Mouse (Mus musculus) c-Kit-positive CD71-negative TER-119-negative erythroid progenitor cells, embryonic 14.5 days (primary cell): Measurements from ENCODE around the gene Cisd3.
"Not testable (repeated sequence)": the region's sequence is repeated elsewhere in the genome, so short reads cannot be mapped to it uniquely, and the experiment has no call there.

Experiments used
- DNase-seq: peaks from one replicate; pipeline ENCODE4 v3.0.0-alpha.2; 2013; ENCODE audit warnings: low read depth

Cisd3 gene

GRCm38 (mm10) chr11:97711200-97711900 is 25.7 kb downstream of the Cisd3 start:
- DNase-seq, result no peak

DNA sequence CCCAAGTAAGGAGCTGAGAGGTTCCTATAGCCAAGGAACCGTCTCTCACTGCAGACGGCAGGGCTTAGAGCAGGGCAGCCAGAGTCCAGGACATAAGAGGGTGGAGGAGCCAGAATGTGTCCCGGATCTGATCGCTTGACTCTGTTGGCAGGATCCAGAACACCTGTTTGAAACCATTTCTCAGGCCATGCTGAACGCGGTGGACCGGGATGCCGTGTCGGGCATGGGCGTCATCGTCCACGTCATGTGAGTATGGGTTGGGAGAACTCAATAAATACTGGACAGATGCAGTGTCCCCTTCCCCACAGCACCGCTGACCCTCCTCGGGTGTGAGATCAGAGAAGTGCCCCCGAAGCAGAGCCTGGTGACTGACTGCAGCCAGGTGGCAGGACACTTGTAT is 26.7 kb downstream of the Cisd3 start:
- no peak for DNase-seq

DNA sequence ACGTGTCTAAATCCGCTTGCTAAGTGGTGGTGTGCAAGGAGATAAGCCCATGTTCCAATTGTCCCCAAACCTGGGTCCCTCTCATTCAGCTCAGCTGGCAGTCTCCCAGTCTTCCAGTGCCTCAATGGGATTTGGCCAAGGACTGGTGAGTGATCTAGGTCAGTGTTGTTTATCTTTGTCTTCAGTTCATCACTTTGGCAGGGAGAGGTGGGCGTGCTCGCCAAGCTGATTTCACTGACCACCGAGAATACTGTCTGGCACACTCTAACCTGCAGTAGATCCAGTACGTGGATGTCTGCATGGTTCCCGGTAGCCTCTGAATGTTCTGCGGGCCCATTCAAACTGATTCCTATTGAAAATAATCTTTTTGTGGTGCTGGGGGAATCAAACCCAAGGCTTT is 28.3 kb downstream of the Cisd3 start:
- DNase-seq, result no peak

- DNase-seq, result no peak
Observed at GRCm38 (mm10) chr11:97714356-97714755, 28.7 kb downstream of the Cisd3 start.

- DNase-seq, result peak; percentile 14
Observed at GRCm38 (mm10) chr11:97714784-97715760, 29.4 kb downstream of the Cisd3 start.

- DNase-seq, result no peak
Observed at GRCm38 (mm10) chr11:97716021-97716420, 30.4 kb downstream of the Cisd3 start.

GRCm38 (mm10) chr11:97717369-97718280 is 32.0 kb downstream of the Cisd3 start:
- no peak for DNase-seq

- DNase-seq, result no peak
Observed at GRCm38 (mm10) chr11:97718281-97718860, 32.7 kb downstream of the Cisd3 start.

- DNase-seq, result no peak
Observed at GRCm38 (mm10) chr11:97719041-97719440, 33.4 kb downstream of the Cisd3 start.

- DNase-seq, result no peak
Observed at GRCm38 (mm10) chr11:97721338-97721737, 35.7 kb downstream of the Cisd3 start.

DNA sequence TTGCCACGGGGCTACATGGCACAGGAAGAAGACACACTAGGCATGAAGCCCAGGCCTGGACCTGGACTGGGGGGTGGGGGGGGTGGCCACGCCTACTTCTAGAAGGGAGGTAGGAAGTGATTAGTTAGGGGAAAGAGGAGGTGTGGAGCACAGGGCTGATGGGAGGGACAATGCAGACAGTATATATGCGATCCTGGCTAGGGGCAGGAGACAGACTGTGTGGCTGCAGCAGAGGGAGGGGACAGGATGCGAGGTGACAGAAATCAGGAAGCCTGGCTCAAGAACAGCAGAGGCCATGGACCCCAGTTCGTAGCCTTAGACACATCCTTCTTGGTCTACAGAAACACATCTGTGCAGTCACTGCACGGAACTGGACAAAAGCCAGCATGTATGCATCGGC is 38.1 kb downstream of the Cisd3 start:
- no peak for DNase-seq

GRCm38 (mm10) chr11:97728311-97728710 is 42.7 kb downstream of the Cisd3 start:
- no peak for DNase-seq

DNA sequence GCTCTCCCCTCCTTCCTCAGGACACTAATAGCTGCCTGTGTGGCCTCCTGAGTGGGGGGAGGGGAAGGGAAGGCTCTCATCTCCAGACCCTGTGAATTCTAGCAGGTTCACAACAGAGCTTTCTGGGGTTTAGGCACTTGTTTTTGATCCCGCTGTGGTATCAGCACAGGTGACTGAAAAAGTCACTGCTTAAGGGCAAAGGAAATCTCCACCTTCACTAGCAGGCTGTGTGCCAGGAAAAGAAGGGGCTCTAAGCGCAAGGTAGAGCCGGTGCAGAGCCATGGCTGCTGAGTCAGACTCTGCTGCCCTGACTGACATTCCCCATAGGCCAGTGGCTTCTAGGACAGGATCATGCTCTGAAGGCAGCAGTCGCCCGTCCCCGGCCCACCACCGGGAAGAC is 43.1 kb downstream of the Cisd3 start:
- no peak for DNase-seq

- no peak for DNase-seq
Observed at GRCm38 (mm10) chr11:97733689-97734088, 48.1 kb downstream of the Cisd3 start.

GRCm38 (mm10) chr11:97734810-97735209 is 49.2 kb downstream of the Cisd3 start:
- DNase-seq, result not testable (repeated sequence)

- no peak for DNase-seq
Observed at GRCm38 (mm10) chr11:97736645-97737044, 51.0 kb downstream of the Cisd3 start.

DNA sequence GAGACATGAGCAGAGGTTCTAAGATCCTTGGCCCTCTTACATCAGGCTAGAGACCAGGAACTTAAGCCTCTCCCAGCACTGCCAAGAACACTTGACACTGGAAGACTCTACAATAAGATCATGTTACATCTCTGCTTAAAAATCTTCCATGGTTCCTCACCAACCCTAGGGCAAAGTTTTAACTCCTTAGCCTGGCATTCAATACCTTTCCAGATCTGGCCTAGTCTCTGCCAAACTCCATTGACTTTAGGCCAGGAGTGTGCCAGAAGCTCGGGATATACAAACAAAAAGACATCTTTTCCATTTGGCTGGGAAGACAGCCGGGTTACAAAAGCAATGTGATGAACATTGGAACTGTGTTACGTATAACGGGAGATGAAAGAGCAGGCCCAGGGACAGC is 52.0 kb downstream of the Cisd3 start:
- DNase-seq, result no peak
